Mouse (Mus musculus): Measurements from ENCODE around the gene Sun1.

Sun1 gene

DNA sequence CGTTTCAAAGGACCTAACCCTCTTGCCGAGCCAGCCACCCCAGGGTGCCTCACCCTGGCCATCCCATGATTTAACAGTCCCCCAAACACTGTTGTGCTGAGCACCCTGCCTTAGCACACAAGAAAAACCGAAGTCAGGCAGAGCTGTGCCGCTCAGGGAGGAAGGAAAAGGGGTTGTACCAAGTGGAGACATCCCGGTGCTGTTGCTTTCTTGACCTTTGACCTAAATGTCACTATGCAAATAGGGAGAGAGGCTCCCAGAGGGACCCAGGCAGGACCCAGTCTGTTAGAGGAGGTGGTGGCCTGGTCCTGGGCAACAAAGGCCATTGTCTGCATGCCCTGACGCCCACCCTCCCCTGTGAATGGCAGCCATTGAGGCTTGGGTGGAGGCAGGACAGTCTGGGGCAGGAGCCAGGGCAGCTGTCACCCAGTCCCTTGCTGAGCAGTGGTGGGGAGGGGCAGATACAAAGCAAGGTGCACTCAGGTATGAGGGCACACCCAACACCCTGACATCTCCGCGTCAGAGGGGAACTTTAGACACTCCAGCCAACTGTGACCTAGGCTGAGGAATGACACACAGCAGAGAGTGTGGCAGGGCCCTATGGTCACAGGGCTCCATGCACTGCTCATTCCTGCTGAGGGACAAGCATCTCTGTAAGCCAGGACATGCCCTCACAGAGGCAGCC lies 85.1 kb downstream of the Sun1 start:
- DNase-seq (ENCODE audit: low spot score in 2 of 2) = peak in 1 of 2 experiments; percentile 37

DNA sequence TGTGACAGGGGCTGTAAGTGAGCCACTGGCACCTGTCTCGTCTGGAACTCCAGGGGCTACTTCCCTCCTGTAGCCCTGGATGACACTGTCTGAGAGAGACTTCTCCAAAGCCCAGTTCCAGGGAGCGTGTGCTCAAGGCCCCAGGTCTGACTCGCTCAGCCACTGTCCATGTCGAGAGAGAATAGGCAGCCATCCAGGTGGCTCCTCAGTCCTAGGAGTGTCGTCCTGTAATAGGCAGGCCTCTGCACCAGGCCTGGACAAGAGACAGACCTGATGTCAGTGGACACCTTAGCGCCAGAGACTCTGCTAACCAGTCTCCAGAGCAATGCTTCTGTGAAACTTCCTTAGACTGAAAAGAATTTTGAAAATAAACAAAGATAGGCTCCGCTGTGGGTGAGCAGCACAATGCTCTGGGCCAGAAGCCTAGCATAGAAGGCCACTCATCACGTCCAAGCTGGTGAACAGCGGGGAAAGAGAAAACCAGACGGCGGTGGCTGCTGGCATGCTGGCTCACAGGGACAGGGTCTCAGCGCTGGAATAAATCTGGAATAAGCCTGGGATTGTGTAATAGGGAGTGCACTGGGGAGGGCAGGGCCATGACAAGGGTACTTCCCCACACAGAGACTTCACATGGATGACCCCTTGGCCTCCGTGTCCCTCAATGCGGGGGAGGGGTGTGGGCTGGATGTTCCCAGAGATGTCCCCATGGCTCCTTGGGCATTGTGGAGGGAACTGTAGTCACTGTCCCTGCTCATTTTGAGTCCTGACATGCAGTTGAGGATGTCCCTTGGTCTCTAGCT lies 85.9 kb downstream of the Sun1 start:
- no peak for DNase-seq (ENCODE audit: low spot score in 2 of 2)

GRCm38 (mm10) chr5:139287099-139287498 lies 86.7 kb downstream of the Sun1 start:
- DNase-seq (ENCODE audit: low spot score in 2 of 2) = no peak

DNA sequence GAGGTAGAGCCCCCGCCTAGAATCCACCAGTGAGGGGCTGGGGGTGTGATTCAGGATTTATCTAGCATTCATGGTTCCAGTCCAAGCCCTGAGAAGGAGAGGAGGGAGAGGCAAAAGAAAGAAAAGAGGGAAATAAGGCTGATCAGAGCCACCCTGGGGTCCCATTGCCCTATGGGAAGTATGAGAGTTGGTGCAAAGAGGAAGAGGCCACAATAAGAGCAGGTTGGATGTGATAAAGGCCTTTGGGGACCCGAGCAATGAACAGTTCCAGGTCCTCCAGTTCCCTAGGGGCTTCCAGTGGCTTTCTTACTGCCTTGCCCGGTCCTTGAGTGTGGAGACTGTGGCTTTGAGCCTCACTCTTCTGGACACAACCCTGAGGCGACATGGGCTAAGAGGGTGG lies 87.3 kb downstream of the Sun1 start:
- no peak for DNase-seq (ENCODE audit: low spot score in 2 of 2)

GRCm38 (mm10) chr5:139288591-139288990 lies 88.2 kb downstream of the Sun1 start:
- DNase-seq (ENCODE audit: low spot score in 2 of 2) = no peak

- DNase-seq (ENCODE audit: low spot score in 2 of 2) = no peak
Measured at GRCm38 (mm10) chr5:139290467-139291259, 90.2 kb downstream of the Sun1 start.

- no peak for DNase-seq (ENCODE audit: low spot score in 2 of 2)
Measured at GRCm38 (mm10) chr5:139291811-139292560, 91.5 kb downstream of the Sun1 start.

GRCm38 (mm10) chr5:139294089-139294488 lies 93.7 kb downstream of the Sun1 start:
- peak in 1 of 2 experiments; percentile 13 for DNase-seq (ENCODE audit: low spot score in 2 of 2)

DNA sequence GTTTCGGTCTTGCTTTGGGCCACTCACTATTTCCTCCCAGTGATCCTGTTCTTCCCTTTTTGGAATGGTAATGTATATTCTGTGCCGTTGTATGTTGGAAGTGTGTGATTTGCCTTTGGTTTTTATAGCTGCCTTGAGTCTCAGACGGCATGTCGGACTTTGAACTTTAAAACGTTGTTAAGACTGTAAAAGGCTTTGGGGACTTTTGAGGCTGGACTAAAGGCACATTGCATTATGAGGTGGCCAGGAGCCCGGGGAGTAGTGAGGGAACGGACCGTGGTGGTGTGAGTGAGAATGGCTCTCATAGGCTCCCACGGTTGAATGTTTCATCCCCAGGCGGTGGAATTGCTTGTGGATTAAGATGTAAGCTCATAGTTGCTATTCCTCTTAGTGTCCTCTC lies 96.7 kb downstream of the Sun1 start:
- no peak for DNase-seq (ENCODE audit: low spot score in 2 of 2)

GRCm38 (mm10) chr5:139297745-139298144 lies 97.3 kb downstream of the Sun1 start:
- DNase-seq (ENCODE audit: low spot score in 2 of 2) = no peak
